Mouse (Mus musculus) left cerebral cortex, postnatal 25 days (tissue): ENCODE results near the gene Fbxo28. TPM values are rescaled to one million over a fixed set of nuclear protein-coding genes. Genes with fewer than 3 reads are reported as not detected.
"Not testable (repeated sequence)": the region's sequence is repeated elsewhere in the genome, so short reads cannot be mapped to it uniquely, and the experiment has no call there.

Experiments
- DNase-seq, 2 experiments: peaks; one replicate each; pipeline ENCODE4 v3.0.0; 2022; ENCODE audit warnings: low spot score in 2 of 2, mixed read lengths in 1 of 2
- intact Hi-C: fragments of 180-260 bp; cut with DNase I; formaldehyde crosslinking; loops from one replicate; pipeline ENCODE4 v1.15.1; 2025
- total RNA-seq, 2 experiments: library from RNA; stranded (reverse); gene quantifications; 2 replicates each; pipeline ENCODE4 v1.2.3; 2021

The Fbxo28 gene
- total RNA-seq, 2 experiments from 2014 or later, result 51.2 to 52.5 TPM

GRCm38 (mm10) chr1:182296141-182296540 is 45.3 kb downstream of the Fbxo28 start:
- intact Hi-C loops, result no loop called here
- DNase-seq, result no peak

GRCm38 (mm10) chr1:182292291-182292690 is 49.1 kb downstream of the Fbxo28 start:
- intact Hi-C loops, result no loop called here
- no peak for DNase-seq

DNA sequence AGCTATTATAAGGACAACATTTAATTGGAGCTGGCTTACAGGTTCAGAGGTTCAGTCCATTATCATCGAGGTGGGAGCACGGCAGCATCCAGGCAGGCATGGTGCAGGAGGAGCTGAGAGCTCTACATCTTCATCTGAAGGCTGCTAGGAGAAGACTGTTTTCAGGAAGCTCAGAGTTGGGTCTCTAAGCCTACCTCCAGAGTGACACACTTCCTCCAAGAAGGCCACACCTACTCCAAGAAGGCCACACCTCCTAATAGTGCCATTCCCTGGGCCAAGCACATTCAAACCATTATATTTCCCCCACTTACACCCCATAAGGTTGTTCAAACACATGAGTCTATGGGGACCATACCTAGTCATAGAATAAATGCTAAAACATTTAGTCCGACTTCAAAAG is 50.7 kb downstream of the Fbxo28 start:
- DNase-seq, intact Hi-C loops: not testable (repeated sequence)

DNA sequence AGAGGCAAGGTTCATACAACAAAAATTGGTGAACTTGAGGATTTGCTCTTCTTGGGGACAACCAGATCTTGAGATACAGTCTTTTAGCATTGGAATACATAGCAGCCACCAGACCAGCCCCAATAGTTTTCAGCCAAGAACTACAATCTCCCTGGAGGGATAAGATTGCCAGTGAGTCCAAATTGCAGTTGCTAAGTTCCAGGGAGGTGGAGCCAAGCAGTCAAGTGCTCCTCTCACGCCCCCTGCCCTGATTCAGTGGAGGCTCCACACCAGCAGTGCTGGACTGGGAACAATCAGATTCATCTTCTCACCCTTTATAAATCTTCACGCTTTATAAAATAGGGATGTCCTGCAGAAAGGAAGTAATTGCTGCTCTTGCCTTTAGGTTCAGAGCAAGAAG is 51.6 kb downstream of the Fbxo28 start:
- DNase-seq, result no peak
- intact Hi-C loops, result loop anchor here (10.0 kb wide), 1 partner anchor 245 kb away; no protein-coding TSS in a partner anchor

DNA sequence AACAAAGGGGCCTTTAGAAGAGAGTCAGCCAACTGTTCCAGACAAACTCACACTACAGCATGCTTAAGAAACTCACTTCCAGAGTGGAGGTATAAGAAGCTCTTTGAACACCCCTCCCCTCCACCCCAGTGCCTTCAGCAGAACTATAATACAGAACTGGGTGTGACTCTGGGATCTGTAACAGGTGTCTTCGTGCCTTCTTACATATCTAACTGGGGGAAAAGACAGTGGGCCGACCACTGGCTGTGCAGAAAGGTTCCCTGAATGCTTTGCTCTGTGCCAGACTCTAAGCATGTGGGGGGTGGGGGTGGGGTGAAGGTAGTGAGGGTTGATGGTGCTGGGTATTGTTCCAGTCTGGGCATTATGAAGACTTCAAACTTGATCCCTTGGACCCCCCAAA is 52.8 kb downstream of the Fbxo28 start:
- no peak for DNase-seq
- intact Hi-C loops, result loop anchor here (10.0 kb wide), 1 partner anchor 246 kb away; no protein-coding TSS in a partner anchor

DNA sequence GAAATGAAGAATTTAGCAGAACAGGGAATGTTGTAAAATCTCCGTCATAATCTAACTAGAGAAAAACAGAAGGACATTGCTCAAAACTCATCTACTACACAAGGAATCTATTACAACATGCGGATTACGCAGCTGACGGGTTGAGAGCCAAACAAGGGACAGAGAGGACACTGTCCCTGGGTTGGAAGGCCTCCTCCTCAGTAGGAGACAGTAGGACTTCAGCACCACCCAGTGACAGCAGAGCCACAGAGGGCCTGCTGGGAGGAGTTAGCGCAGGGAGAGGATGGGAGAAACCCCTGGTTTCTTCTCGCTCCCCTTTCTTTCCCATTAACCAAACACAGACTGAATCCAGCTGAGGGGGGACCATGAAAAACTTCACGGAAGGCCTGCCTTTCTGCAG is 53.6 kb downstream of the Fbxo28 start:
- intact Hi-C loops, result loop anchor here (10.0 kb wide), 1 partner anchor 247 kb away; no protein-coding TSS in a partner anchor
- no peak for DNase-seq

DNA sequence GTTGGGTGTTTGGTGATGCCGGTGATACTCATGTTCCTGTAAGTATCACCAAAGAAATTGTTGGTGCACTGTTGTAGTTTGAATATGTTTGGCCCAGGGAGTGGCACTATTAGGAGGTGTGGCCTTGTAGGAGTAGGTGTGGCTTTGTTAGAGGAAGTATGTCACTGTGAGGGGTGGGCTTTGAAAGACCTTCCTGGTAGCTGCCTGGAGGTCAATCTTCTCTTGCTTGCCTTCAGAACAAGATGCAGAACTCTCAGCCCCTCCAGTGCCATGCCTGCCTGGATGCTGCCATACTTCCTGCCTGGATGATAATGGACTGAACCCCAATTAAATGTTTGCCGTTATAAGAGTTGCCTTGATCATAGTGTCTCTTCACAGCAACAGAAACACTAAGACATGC is 56.6 kb downstream of the Fbxo28 start:
- intact Hi-C loops, result loop anchor here (10.0 kb wide), 1 partner anchor 250 kb away; no protein-coding TSS in a partner anchor
- no peak for DNase-seq

DNA sequence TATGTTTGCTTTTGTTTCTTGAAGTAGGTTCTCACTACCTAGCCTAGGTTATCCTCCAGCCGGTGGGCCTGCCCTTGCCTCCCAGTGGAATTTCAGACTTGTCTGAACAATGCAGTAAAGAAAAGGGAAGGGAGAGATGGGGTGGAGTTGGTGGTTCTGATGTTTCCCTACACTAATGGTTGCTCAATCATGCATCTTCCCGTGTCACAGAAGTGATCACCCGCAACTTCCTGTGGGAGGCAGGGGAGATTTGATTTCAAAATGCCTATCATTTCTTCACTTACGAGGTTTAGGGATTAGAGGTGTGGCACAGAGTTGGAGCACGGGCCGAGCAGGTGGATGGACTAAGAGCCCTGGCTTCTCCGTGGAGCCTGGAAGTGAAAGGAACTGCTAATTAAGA is 58.2 kb downstream of the Fbxo28 start:
- intact Hi-C loops, result loop anchor here (10.0 kb wide), 1 partner anchor 252 kb away; no protein-coding TSS in a partner anchor
- DNase-seq, result no peak

DNA sequence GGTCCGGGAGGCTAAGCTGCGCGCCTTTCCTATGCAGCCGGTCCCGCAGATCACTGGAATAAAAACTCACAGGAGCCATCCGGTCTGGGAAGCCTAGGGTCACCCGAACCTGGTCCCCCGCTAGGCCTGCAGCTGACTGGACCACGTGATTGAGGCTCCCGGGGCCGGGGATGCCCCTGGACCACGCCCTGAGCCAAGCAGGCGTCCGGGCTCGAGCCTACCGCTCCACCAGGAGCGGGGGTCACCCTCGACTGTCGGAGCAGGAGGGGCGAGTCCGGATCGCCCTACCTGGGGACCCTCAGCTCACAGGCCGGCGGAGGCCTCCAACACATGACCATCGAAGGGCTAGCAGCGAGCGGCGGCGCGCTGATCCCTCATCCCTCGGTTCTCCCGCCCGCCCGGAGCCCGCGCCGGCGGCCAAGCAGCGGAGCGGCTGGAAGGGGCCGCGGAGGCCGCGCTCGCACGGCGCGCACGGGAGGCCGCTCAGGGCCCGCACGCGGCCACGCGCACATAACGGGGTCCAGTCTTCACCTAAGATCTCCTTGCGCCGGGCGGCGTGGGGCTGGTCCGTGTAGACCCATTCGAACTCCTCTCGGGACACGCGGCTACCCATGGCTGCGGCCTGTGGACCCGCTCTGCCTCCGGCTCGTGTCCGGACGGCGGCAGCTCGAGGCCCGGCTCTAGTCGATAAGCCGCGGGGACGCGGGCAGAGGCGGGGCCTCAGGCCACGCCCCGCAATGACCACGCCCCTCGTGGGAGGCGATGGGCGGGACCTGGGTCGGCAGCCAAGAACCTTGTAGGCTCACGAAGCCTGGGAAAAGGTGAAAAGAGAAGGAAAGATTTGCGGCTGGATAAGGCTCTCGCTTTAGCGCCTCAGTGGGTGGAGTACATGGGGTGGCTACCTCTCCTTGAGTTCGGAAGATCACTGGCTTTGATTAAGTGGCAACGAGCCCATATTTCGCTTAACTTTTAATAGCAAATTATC is 59.0 kb downstream of the Fbxo28 start, which contains the start of gene Degs1:
Degs1 (minus strand) TSS at position 714 of the 985 bp plus-strand sequence.
- peak; percentile 94 for DNase-seq
- intact Hi-C loops, result loop anchor here (10.0 kb wide), 1 partner anchor 252 kb away; no protein-coding TSS in a partner anchor

- no peak for DNase-seq
- intact Hi-C loops, result loop anchor here (10.0 kb wide), 1 partner anchor 254 kb away; no protein-coding TSS in a partner anchor
These were observed 60.1 kb downstream of the Fbxo28 start for GRCm38 (mm10) chr1:182281251-182281711.

- intact Hi-C loops, result loop anchor here (10.0 kb wide), 1 partner anchor 254 kb away; no protein-coding TSS in a partner anchor
- peak in 1 of 2 experiments; percentile 14 for DNase-seq
These were observed 60.9 kb downstream of the Fbxo28 start for GRCm38 (mm10) chr1:182280577-182280976.

- intact Hi-C loops, result loop anchor here (10.0 kb wide), 1 partner anchor 255 kb away; no protein-coding TSS in a partner anchor
- no peak for DNase-seq
These were observed 61.4 kb downstream of the Fbxo28 start for GRCm38 (mm10) chr1:182280046-182280445.

DNA sequence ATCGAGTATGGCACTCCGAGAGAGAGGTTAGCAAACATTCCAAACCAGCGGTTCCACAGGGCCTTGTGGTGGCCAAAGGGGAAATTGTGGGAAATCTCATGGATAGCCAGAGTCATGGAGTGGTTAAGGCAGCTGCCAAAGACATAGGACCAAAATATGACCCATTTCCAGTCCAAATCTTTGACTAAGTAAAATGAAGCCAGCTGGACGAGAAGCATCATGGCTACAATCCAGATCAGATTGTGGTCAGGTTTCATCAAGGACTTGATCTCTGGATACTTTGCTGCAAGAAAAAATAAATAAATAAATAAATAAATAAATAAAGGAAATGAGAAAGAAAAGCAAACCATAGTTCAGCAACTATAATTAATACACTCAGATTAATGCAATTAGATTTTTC is 62.0 kb downstream of the Fbxo28 start:
- intact Hi-C loops, result no loop called here
- DNase-seq, result no peak

DNA sequence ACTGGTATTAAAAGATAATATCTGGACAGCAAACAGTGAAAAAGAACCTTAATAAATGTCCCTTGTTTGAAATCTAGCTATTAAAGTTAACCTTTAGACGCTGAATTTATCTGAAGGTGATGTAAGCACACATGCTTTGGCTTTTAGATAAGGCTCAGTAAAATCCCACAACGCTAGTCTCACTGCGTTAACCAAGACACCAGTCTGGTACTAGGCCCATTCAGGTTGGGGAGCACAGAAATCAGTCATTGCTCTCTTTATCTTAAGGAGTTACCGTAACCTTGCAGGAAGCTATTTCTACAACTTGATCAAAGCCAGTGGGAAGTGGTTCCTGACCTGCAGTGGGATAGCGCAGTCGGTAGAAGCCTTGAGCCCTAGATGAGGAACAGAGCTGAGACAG is 66.3 kb downstream of the Fbxo28 start:
- DNase-seq, result no peak
- intact Hi-C loops, result no loop called here

DNA sequence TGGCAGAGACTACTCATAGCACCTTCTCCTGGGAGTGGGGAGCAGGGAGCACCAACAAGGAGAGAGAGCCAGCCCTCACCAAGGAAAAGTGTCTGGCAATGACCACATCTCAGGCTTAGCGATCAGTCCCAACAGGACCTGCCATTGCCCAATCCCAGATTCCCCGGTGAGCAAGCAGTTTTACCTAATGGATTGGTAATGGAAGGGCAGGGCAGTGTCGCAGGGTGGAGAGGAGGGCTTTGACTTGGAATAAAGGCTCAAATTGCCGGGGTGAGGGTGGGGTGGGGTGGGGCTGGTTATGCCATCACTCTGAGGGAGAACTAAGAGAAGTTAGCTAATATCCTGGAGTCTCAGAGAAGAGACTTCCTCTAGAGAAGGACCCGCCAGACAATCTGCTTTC is 69.8 kb downstream of the Fbxo28 start:
- intact Hi-C loops, result no loop called here
- no peak for DNase-seq

DNA sequence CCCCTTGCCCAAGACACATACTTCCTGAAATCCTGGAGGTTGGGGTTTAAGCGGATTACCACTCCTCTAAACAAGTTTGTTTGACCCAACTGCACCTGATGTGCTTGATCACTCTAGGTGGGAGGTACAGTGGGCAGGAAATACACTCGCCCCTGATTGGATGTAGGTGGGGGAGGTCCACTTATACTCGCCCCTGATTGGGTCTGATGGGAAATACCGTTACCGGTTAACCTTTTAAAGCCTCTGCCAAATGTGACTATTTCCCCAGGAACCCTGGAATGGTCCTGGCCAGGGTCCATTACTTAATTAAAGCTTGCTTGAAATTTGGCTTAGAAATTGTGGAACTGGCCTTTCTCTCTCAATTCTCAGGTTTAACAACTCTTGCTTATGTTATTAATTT is 70.3 kb downstream of the Fbxo28 start:
- intact Hi-C loops, result no loop called here

DNA sequence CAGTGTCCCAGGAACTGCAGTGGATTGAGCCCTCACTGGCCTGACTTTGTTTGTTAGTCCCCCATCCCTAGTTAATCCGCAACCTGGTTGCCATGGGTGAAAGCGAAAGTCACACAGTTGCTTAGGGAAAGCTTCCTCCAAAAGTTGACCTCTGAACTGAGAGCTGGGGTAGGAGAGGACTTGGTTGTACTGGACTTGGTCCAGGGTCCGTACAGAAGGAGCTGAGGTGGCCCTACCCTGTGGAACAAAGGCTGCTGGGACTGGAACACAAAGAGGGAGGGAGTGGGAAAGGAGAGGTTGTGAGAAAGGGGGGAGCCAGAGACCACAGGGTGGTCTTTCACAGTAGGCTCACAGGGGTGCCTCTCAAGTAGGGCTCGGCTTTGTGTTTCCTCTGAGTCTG is 73.1 kb downstream of the Fbxo28 start:
- no peak for DNase-seq
- intact Hi-C loops, result no loop called here

More for the DNA sequence above, 70.3 kb downstream of the Fbxo28 start:
- no peak for DNase-seq

DNA sequence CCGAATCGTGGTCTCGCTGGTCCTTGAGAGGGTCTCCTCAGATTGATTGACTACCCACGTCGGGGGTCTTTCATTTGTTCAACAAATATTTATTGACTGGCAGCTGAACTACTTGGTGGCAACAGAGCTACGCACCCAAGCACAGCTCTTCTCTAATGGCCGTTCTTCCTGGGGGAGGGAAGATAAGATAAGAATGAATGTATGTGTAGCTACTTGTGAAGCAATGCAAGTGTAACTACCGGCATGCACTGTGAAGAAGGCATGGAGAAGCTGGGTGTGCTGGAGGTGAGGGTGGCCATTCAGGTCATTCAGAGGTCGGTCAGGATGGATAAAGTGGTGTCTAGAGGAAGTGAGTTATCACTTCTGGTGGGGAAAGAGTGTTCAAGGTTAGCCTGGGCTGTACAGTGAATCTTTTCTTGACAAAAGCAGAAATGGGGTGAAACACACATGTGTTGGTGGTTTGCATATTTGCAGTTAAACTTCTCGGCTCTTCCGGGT is 75.4 kb downstream of the Fbxo28 start:
- intact Hi-C loops, result no loop called here
- no peak for DNase-seq
